Mouse (Mus musculus) 416B (cell line): ENCODE results near the gene Ndn.
A peak's percentile ranks its signal among the peaks of the same experiment; 100 is the strongest.

Experiments used
- DNase-seq: peaks from one replicate; pipeline ENCODE4 v3.0.0; 2011; ENCODE audit warnings: low read depth

The Ndn gene

GRCm38 (mm10) chr7:62346269-62346668 lies at the start of gene Ndn:
Gene Ndn (plus strand): TSS chr7:62346569.
- DNase-seq: no peak

DNA sequence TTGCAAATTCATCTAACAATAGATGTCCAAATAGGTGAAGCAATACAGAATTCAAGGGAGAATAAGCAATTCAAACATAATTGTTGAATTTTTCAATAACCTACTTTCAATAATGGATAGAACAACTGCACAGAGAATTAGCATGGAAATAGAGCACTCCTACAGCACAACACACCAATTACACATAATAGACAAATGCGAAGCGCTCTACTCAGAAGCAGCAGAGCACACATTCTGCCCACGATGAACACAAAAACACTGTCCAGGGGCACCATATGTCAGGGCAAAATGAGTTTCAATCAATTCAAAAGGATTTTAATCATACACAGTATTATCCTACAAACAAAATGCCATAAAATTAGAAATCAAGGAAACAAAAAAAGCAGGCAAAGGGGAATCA lies 43.9 kb upstream of the Ndn start:
- DNase-seq: no peak

GRCm38 (mm10) chr7:62306896-62307614 lies 39.3 kb upstream of the Ndn start:
- DNase-seq: no peak

DNA sequence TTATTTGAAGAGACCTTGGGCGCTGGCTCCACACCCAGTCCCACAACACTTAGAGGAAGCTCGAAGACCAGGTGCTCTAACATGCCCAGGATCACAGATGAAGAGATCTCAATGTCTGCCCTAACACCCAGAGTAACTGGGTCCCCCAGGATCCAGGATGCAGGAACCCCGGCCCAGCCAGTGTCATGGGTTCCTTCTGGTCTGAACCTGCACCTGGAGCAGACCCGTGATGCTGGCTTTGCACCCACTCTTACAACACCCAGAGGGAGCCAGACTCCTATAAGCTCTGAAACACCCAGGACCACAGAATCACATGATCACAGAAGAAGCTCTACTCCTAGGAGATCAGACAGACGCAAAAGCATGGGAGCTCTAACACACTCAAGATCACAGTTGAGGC lies 29.6 kb upstream of the Ndn start:
- no peak for DNase-seq

GRCm38 (mm10) chr7:62345411-62345810 lies 958 bp upstream of the Ndn start:
- no peak for DNase-seq

GRCm38 (mm10) chr7:62348106-62348803 lies 1.9 kb downstream of the Ndn start:
- no peak for DNase-seq

DNA sequence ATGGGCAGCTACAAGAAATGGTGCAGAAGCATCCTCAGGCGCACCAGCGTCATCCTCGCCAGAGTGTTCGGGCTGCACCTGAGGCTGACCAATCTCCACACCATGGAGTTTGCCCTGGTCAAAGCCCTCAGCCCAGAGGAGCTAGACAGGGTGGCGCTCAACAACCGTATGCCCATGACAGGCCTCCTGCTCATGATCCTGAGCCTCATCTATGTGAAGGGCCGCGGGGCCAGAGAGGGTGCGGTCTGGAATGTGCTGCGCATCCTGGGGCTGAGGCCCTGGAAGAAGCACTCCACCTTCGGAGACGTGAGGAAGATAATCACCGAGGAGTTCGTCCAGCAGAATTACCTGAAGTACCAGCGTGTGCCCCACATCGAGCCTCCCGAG lies 2.4 kb downstream of the Ndn start:
- DNase-seq: no peak

DNA sequence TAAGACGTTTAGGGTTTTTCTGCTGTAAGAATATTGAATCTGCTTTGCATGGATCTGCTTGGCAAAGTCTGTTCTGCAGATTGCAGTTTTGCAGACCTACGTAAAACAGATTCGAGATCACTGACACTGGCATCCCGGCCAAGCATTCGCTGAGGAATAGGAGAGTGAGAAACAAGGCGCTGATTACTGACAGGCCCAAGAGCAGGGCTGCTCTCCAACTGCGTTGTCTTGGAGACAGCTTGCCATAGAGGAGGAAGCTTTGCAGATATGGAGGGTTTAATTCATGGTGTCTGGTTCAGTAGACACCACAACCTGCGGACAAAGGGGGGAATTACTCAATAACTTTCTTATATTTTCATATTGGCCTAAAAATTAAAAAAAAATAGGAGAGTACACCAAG lies 4.9 kb downstream of the Ndn start:
- DNase-seq: no peak

- no peak for DNase-seq
These were observed 18.8 kb downstream of the Ndn start for GRCm38 (mm10) chr7:62365039-62365636.

DNA sequence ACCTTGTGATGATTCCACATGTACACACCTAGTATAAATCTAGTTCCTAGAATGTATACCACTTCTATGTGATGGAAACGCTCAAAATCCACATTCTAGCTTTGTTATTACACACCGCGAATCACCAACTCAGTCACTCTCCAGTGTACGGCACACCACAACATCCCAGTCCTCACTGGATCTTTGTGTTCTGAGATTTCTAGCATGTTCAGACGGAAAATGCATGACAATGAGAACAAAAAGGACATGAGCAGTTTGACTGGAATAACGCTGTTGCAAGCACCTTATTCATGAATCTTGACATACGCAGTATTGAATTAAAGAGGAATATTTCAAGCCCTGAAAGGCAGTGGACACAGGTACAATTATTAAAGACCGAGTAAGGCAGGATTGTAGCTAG lies 20.4 kb downstream of the Ndn start:
- no peak for DNase-seq

- DNase-seq: peak; percentile 36
These were observed 29.3 kb downstream of the Ndn start for GRCm38 (mm10) chr7:62375658-62376057.

- DNase-seq: no peak
These were observed 30.3 kb downstream of the Ndn start, which contains the start of gene Magel2 for GRCm38 (mm10) chr7:62376510-62377304. Gene Magel2 (plus strand): TSS chr7:62377010.

DNA sequence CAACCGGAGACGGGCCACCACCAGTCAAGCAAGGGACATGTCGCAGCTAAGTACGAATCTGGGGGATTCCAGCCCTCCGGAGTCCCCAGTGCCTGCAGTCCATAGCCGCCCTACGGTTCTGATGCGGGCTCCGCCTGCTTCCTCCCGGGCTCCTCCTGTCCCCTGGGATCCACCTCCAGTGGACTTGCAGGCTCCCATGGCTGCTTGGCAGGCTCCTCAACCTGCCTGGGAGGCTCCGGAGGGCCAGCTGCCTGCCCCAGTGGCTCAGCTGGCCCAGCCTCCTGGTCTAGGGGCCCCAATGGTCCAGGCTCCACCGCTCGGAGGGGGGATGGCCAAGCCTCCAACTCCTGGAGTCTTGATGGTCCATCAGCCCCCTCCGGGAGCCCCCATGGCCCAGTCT lies 30.9 kb downstream of the Ndn start:
- DNase-seq: no peak

- DNase-seq: no peak
These were observed 32.2 kb downstream of the Ndn start for GRCm38 (mm10) chr7:62378529-62378928.

DNA sequence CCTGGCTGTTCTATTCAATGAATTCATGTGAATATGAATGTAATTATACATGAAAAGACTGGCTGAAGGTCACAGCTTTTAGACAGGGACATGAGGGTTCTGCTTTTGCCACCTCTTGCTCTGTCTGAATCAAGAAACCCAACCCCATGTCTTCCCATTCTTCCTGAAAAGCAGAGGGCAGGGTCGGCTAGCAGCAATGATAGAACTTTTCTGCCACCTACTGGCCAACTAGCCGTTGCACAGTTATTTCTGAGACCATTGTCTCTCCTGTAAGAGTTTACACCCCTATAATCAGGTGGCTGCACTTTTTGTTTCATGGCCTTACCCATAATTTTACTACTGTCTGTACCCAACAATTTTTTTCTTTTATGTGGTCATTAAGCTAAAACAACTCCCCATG lies 36.0 kb downstream of the Ndn start:
- DNase-seq: peak; percentile 72

GRCm38 (mm10) chr7:62388291-62388690 lies 41.9 kb downstream of the Ndn start:
- peak; percentile 28 for DNase-seq

DNA sequence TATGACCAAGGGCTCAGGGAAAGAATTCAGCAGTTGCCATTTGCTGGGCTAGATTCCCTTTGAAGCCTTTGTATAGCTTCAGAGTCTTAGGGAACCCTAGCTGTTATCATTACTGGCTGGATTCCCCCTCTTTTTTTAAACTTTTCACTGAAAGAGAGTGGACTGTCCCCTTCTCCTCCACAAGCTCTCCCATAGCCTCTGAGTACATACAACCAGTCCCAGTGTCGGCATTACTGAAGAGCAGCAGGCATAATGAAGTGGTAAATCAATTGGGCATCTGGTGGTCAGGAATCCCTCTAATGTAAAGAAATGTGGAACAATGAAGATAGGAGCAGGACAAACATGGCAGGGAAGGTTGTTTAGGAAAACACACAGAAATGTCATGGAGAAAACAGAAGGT lies 45.8 kb downstream of the Ndn start:
- DNase-seq: no peak
